Comparison of ENCODE assay signal across 20 mouse cellular contexts in the genomic region with DNA sequence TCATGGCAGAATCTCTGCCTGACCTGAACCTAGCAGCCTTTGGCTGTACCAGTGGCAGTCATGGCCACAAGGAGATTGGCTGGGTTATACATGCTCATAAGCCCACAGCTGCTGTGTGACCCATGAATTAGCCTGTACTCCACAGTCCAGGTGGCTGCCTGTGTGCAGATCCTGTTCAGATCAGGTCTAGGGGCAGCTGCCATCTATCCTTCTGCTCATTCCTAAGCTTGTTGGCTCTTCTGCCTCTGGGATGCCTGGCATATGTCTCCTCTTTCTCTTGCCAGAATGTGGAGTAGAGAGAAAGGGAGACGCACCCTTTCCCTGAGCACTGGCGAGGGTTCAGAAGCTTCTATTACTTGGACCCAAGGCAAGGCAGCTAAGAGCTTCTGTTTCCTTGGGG.
DNase-seq lines count a peak whose midpoint lies in the region; ATAC-seq and TF ChIP-seq lines count a peak whose summit lies in the region.
"Had no signal": no experiment of that assay in that cellular context is flagged by ENCODE, and none has a peak within 500 bp of the region (broad histone marks: within the 10 kb centered on the region; RNA-seq: fewer than 3 reads in every experiment).

No protein-coding gene starts in this region.

- TF ChIP-seq POLR2A in brain, embryonic 14.5 days (IDR thresholded peaks at IDR 0.05; ENCODE audit: borderline replicate concordance, extremely low read depth, insufficient read depth, insufficient read length, poor library complexity, severe bottlenecking), result no peak

- H3K9me3 ChIP-seq in hindbrain, postnatal 0 days (ENCODE audit: low read length), result no peaks in the 10 kb centered on the region
- no peaks in the 10 kb centered on the region for H3K9me3 ChIP-seq in hindbrain, embryonic 14.5 days (ENCODE audit: control insufficient read depth, low read length)
- H3K9me3 ChIP-seq in embryonic facial prominence, embryonic 10.5 days, result no peaks in the 10 kb centered on the region
- H3K9me3 ChIP-seq: embryonic facial prominence, embryonic 13.5 days; heart, embryonic 12.5 days; intestine, embryonic 15.5 days; limb, embryonic 13.5 days had no signal

- no peak overlapping the region for H3K4me2 ChIP-seq in hindbrain, postnatal 0 days (ENCODE audit: low read depth, low read length)
- no peak overlapping the region for H3K4me2 ChIP-seq in hindbrain, embryonic 14.5 days (replicated peaks)
- H3K4me2 ChIP-seq: embryonic facial prominence, embryonic 13.5 days; heart, embryonic 12.5 days; intestine, embryonic 15.5 days; limb, embryonic 13.5 days had no signal

- H3K9ac ChIP-seq in hindbrain, postnatal 0 days (replicated peaks; ENCODE audit: low read length), result no peak overlapping the region
- H3K9ac ChIP-seq in hindbrain, embryonic 14.5 days, result no peak overlapping the region
- H3K9ac ChIP-seq: embryonic facial prominence, embryonic 13.5 days; heart, embryonic 12.5 days; intestine, embryonic 15.5 days; limb, embryonic 13.5 days had no signal

- no peak for TF ChIP-seq CTCF in hindbrain, postnatal 0 days (IDR thresholded peaks at IDR 0.05; ENCODE audit: low read depth)
- TF ChIP-seq CTCF in brain, embryonic 14.5 days (IDR thresholded peaks at IDR 0.05; ENCODE audit: borderline replicate concordance, extremely low read depth, insufficient read depth, insufficient read length), result no peak

- no peaks in the 10 kb centered on the region for H3K4me1 ChIP-seq in hindbrain, postnatal 0 days (ENCODE audit: insufficient read depth, low read length)
- no peaks in the 10 kb centered on the region for H3K4me1 ChIP-seq in hindbrain, embryonic 14.5 days (replicated peaks; ENCODE audit: control insufficient read depth, insufficient read depth, low read length)
- no peaks in the 10 kb centered on the region for H3K4me1 ChIP-seq in embryonic facial prominence, embryonic 10.5 days
- H3K4me1 ChIP-seq: embryonic facial prominence, embryonic 13.5 days; heart, embryonic 12.5 days; intestine, embryonic 15.5 days; limb, embryonic 13.5 days had no signal

- WGBS in hindbrain, postnatal 0 days, result 77% methylated on average over 2 of the region's 2 CpGs
- 95% methylated on average over 2 of the region's 2 CpGs for WGBS in hindbrain, embryonic 14.5 days
- 91% methylated on average over 2 of the region's 2 CpGs for WGBS in embryonic facial prominence, embryonic 10.5 days

- peak; percentile 41 for DNase-seq in hindbrain, postnatal 0 days (ENCODE audit: low spot score)
- no peak for DNase-seq in hindbrain, embryonic 14.5 days (ENCODE audit: low spot score)
- peak; percentile 95 for DNase-seq in brain, adult 2 months (ENCODE audit: low read depth, low spot score)
- peak; percentile 52 for DNase-seq in brain, embryonic 14.5 days (ENCODE audit: low read depth)
- peak; percentile 60 to 62 for DNase-seq in cerebellum, postnatal 14 days
- no peak for DNase-seq in thymus, postnatal 10 days (ENCODE audit: low spot score in 2 of 2)
- DNase-seq in embryonic facial prominence, embryonic 10.5 days (ENCODE audit: low spot score), result no peak
- no peak for DNase-seq in urinary bladder, adult 2 months (ENCODE audit: low spot score)
- DNase-seq: adrenal gland, postnatal 25 days; gastrocnemius, postnatal 25 days; heart, postnatal 36 days; lung, postnatal 14 days; spleen, adult 18-20 months; thymus, postnatal 25 days had no signal

- no peak overlapping the region for H3K4me3 ChIP-seq in hindbrain, postnatal 0 days (ENCODE audit: low read length)
- no peak overlapping the region for H3K4me3 ChIP-seq in hindbrain, embryonic 14.5 days (replicated peaks; ENCODE audit: low read length)
- no peak overlapping the region for H3K4me3 ChIP-seq in embryonic facial prominence, embryonic 10.5 days
- H3K4me3 ChIP-seq: embryonic facial prominence, embryonic 13.5 days; heart, embryonic 12.5 days; intestine, embryonic 15.5 days; limb, embryonic 13.5 days had no signal

- no peak overlapping the region for H3K27ac ChIP-seq in hindbrain, postnatal 0 days
- H3K27ac ChIP-seq in hindbrain, embryonic 14.5 days, result no peak overlapping the region
- H3K27ac ChIP-seq in embryonic facial prominence, embryonic 10.5 days (replicated peaks), result no peak overlapping the region
- H3K27ac ChIP-seq: embryonic facial prominence, embryonic 13.5 days; intestine, embryonic 15.5 days; kidney, postnatal 0 days; limb, embryonic 13.5 days had no signal

- ATAC-seq in hindbrain, postnatal 0 days, result peak; percentile 67
- ATAC-seq in hindbrain, embryonic 14.5 days (ENCODE audit: low FRiP score), result no peak
- ATAC-seq: CD4-positive, CD25-positive, alpha-beta regulatory T cell, adult 4 months; intestine, embryonic 15.5 days had no signal

- H3K36me3 ChIP-seq in hindbrain, postnatal 0 days (ENCODE audit: insufficient read depth, low read length), result no peaks in the 10 kb centered on the region; the same call in 1 of the 2 replicates
- H3K36me3 ChIP-seq in hindbrain, embryonic 14.5 days (replicated peaks; ENCODE audit: control insufficient read depth, insufficient read depth), result peaks cover 5% of the 10 kb centered on the region
- H3K36me3 ChIP-seq in embryonic facial prominence, embryonic 10.5 days (replicated peaks), result no peaks in the 10 kb centered on the region
- H3K36me3 ChIP-seq: embryonic facial prominence, embryonic 13.5 days; heart, embryonic 12.5 days; intestine, embryonic 15.5 days; limb, embryonic 13.5 days had no signal

- H3K27me3 ChIP-seq in hindbrain, postnatal 0 days (ENCODE audit: insufficient read depth, low read length), result no peaks in the 10 kb centered on the region
- H3K27me3 ChIP-seq in hindbrain, embryonic 14.5 days (ENCODE audit: control insufficient read depth, insufficient read depth, low read length), result no peaks in the 10 kb centered on the region
- no peaks in the 10 kb centered on the region for H3K27me3 ChIP-seq in embryonic facial prominence, embryonic 10.5 days (replicated peaks; ENCODE audit: low read depth, poor library complexity, severe bottlenecking)
- H3K27me3 ChIP-seq: embryonic facial prominence, embryonic 13.5 days; intestine, embryonic 15.5 days; limb, embryonic 13.5 days had no signal

Comparison
In these comparisons a context has a peak if more than half of its experiments do, and no peak if none do; other contexts are left out.
1. DNase-seq: peak in hindbrain, postnatal 0 days (single experiment), brain, adult 2 months (single experiment), brain, embryonic 14.5 days (single experiment) and cerebellum, postnatal 14 days (2 of 2); none in hindbrain, embryonic 14.5 days (single experiment), thymus, postnatal 10 days (0 of 2), embryonic facial prominence, embryonic 10.5 days (single experiment) and urinary bladder, adult 2 months (single experiment).